Mouse (Mus musculus): ENCODE results near the gene Coa4. TPM values are rescaled to one million over a fixed set of nuclear protein-coding genes. Genes with fewer than 3 reads are reported as not detected.

Gene Coa4
- total RNA-seq, 1 experiment from 2014 or later = 10.4 TPM

DNA sequence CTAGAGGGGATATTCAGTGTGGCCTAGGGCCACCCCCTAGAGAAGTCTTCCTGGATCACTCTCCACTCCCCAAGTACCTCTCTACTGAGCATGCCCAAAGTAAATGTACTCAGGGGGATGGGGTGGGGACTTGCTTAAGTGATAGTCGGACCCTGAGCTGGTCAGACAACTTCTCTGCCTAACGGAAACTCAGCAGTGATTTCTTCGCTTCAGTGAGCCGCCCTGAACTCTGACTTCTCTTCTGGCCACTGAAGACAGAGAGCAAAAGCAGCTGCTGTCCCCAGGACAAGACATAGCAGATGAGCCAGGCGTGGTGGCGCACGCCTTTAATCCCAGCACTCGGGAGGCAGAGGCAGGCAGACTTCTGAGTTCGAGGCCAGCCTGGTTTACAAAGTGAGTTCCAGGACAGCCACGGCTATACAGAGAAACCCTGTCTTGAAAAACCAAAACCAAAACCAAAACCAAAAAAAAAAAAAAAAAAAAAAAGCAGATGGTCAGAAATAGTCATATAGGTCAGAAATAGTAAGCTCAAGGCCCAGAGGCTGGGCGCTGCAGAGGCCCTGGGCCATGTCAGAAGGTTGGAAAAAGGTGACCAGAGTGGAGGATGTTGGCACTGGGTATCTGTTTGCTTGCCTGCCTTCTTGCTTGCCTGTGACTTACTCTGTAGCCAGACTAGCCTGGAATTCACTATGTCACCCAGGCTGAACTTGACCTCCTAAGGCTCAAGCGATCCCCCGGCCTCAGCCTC is 32.0 kb upstream of the Coa4 start:
- DNase-seq = no peak

DNA sequence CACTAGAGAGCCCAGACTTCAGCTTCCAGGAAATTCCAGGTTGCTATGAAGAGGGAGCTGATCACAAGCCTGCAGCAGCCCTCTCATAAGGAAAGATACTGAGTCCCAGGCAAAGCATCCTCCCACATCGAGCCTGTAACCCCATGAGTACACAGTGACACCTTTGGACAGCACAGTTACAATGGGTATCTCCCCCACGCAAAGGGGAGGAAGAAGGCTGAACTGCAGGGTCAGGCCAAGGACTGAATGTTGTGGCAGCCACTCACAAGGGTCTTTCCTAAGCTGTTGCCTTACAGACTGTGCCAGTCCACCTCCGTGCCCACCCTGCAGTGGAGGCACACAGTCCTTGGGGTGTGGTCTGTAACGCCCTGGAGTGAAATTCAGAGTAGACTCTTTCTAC is 30.4 kb upstream of the Coa4 start:
- DNase-seq = no peak

DNA sequence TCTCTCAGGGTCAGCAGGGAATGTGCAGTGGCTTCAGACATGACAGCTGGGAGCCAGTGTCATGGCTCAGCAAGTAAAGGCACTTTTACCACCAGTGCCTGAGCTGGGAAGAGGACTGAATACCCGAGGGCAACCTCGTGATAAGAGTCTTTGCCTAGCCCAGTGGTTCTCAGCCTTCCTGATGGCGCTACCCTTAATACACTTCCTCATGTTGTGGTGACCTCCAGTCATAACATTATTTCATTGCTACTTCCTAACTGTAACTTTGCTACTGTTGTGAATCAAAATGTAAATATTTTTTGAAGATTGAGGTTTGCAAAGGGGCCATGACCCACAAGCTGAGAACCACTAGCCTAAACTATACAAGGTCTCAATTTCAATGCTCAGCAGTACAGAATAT is 28.2 kb upstream of the Coa4 start:
- no peak for DNase-seq

DNA sequence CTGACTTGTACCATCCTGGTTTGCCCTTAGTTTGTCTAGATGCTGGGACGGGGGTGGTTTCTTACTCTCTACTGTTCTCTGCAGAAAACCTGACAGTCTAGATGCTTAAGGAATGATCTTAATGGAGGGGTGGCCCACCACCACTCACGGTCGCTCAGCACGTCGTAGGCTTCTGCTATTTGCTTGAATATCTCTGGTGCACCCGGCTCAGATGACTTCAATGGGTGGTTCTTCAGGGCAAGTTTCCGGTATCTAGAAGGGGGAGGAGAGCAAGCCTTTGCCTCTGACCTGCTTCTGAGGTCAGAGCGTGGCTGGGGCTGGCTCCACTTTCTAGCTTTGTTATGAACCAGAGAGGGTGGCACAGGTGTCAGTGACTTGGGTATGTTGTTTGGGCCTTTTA is 25.3 kb upstream of the Coa4 start:
- DNase-seq = no peak

DNA sequence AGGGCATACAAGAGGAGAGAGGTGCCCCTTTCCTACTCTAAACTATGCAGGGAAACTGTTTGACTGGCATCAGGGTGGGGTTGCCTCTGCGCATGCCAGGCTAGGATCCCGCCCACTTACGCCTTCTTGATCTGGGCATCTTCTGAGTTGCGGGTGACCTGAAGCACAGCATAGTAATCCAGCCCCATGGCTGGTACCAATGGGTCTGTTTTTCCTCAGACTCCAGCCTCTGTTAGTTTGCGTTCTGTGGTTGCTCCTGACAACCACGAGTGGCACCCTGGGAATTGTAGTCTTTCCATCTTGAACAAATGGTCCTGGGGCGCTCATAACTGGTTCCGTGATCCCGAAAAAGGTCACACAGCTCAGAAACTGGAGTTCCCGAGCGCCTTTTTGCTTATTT is 22.3 kb upstream of the Coa4 start, which contains the start of gene Dnajb13:
Gene Dnajb13, minus strand, starts transcription at position 388 of the 400 bp plus-strand sequence.
- no peak for DNase-seq

DNA sequence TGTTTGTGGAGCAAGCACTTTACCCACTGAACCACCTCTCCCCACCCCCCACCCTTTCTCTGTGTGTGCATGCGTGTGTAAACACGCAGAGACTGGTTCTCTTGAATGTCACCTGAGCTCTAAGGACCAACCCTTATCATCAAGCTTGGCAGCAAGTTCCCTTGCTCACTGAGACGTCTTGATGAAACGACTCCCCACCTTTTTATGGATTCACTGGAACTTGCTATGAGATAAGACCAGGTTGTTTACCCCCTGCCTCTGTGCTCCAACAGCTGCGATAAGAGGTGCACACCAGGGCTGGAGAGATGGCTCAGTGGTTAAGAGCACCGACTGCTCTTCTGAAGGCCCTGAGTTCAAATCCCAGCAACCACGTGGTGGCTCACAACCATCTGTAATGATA is 16.7 kb upstream of the Coa4 start:
- DNase-seq = no peak

DNA sequence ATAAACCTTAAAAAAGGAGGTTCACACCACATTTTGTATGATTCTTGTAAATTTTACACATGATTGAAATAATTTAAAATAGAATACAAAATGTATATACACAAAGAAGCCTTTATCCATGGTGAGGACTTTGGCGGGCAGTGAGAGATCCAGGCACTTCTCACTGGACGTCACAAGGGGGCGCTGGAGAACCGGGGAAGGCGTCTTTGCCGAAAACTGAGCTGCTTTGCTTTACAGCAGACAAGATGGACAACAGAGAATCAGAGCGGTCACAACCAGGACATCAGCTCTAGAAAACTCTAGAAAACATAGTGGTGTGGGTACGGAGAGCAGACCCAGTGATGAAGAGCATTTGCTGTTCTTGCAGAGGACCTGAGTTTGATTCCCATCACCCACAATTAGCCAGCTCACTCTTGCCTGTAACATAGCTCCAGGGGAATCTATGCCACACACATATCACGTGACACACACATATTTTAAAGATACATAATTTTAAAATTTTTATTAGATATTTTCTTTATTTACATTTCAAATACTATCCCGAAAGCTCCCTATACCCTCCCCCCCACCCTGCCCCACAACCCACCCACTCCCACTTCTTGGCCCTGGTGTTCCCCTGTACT is 16.1 kb upstream of the Coa4 start:
- DNase-seq = peak; percentile 93

DNA sequence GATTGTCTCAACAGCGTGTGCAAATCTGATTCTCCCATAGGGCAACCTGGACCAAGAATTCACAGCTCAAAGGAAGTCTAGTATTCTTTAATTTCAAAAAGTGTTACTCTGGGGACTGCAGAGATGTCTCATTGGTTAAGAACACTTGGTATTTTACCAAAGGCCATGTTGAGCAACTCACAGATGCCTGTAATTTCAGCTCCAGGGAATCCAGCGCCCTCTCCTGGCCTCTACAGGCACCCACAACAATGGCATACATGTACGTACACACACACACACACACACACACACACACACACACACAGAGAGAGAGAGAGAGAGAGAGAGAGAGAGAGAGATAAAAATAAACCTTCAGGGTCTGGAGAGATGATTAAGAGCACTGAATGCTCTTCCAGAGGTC is 14.6 kb upstream of the Coa4 start:
- no peak for DNase-seq

DNA sequence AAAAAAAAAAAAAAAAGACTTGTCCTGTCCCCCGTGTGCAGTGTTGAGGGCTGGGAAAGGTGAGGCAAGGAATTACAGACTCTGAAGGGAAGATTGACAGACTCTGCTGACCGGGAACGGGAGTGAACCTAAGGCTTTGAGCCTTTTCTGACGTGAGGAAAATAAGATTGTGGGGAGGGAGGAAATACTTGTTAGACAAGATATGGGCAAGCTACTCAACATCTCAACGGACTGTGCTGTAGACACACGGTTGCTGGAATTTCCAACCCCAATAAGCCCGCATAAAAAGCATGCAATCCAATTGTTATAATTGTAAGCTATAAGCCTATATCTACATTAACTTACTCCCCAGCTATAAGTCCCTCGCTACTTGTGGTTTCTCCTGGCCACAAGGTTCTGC is 12.2 kb upstream of the Coa4 start:
- DNase-seq = no peak

DNA sequence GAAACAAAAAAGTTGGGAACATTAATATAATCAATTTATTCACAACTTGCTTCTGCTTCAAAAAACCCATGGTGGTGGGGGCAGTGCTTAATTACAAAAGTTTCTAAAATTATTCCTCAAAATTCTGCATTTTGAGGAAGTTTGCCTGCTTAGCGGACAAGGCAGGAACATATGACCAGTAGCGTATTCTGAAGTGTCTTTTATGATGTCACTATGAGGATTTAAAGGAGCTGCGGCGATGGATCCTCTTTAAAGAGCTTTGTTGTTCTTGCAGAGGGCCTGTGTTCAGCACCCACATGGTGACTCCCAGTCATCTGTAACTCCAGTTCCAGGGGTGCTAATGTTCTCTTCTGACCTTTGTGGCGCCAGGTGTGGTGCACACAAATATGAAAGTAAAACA is 6.1 kb upstream of the Coa4 start:
- DNase-seq = no peak

DNA sequence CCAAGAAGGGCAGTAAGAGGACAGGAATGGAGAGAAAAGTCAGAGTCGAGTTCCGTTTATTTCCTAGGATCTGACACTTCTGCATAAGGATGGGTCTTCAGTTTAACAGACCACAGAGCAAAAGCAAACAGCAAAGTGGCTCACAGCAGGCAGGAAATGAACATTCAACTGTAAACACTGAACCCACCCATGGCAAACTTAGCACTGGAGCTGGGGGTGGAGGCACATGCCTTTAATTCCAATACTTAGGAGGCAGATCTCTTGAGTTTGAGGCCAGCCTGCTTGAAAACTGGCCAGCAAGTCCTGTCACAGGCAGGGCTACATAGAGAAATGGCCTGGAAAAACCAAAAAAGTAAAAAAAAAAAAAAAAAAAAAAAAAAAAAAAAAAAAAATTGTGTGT is 3.4 kb upstream of the Coa4 start:
- DNase-seq = no peak

DNA sequence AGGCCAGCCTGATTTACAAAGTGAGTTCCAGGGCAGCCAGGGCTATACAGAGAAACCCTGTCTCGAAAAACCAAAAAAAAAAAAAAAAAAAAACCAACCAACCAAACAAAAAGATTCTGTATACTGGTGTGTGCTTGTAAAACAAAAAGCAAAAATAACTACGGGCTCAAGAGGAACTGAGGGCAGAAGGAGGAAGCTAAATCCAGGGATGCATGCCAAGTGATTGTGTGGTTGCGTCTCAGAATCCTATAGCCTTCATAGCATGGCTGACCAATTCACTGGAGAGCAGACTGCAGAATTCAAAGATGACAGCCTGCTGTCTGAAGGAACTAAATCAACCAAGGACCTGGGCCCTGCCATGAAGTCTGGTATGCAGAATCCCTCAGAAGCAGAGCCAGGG is 2.7 kb upstream of the Coa4 start:
- DNase-seq = no peak

DNA sequence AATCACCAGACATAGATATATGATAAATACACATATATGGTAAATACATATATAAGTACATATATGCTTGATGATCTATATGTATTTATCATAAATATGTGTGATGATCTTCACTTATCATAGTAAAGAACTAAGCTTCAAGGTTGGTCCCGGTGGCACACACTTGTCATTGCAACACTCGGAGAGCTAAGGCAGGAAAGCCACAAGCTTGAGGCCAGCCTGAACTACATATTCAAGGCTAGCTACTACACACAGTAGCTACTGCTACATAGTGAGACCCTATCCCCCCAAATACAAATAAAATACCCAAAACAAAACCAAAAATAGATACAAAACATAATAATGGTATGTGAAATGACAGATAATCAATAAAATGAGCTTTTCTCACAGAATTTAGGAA is 1.0 kb upstream of the Coa4 start:
- DNase-seq = no peak

DNA sequence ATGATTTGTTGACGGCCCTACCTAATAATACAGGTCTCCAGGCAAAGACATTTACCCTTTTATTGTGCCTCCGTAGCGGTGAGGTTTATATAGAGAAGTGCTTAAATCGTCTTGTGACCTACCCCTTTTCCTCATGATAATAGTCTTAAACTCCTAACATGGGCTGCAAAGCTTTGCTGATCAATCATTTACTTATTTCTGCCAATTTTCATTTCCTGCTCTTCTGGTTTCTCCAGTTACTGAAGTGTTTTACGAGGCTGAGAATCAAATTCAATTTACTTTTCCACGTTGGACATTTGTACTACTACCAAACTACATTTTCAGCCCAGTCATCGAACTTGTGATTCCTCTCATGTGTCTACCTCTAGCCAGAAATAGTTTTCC is 640 bp downstream of the Coa4 start:
- no peak for DNase-seq

DNA sequence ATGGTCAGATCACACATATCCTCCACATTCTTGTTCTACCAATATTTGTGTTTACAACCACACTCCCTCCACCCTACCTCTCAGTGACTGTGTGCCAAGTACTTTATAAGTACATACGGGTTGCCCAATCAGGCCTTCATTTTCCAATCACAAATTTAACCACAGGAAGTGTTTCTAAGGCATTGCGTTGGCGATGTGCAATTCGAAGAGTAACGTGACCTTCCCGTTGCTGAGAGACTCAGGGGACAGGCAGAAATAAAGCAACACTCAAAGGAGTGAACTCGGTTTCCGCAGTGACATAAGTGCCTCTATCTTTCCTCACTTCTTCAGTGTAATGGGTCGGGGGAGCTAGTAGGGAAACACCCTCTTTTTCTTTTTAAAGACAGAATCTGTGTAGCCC is 2.6 kb downstream of the Coa4 start:
- DNase-seq = no peak

DNA sequence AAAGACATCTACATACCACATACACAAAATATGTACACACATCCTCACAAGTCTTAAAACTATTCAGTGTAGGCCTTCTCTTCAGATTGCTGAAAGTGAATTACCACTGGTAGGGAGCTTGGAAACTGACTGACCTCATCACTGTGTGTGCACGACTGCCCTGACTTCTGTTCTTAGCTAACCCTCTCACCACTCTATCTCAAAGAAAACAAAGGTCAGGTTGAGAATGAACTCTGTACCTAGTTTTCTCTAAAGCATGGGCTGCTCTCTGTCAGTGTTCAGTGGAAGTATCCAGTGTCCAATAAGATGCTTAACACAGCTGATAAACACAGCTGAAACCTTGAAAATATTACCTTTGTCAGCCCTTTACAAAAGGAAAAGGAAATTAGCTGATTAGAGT is 7.6 kb downstream of the Coa4 start:
- DNase-seq = no peak

DNA sequence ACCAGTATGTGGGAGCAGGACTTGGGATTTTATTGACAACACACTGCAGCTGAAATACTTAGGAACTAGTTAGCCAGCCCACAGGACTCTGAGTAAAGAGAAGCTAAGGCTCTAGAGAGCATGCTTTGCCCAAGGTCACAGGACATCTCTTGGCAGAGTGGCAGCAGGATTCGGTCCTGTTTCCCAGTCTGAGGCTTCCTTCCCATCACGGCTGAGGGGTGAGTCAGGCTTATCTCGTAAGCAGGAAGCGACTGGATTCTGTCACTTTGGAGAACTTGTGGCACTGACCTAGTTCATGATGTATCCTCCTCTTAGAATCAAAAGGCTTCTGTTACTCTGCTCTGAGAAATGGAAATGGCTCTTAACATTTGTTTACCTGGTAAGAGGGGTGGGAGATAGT is 10.8 kb downstream of the Coa4 start:
- peak; percentile 71 for DNase-seq

DNA sequence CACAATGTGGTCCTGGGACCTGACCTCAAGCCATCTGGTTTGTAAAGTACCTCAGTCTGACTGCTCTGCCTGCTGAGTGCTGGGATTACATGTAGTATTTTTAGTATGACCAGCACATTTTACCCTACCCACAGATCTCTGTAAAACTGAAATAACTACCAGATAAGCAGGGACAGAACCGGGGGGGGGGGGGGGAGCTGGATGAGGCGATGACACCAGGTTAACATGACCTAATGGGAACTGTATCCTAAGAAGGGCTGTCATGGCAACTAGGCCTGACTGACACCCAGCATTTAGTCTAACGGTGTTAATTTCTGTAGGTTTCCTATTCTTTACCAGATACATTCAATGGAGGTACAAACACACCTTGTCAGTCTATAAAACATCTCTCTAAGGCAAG is 12.9 kb downstream of the Coa4 start:
- DNase-seq = no peak

DNA sequence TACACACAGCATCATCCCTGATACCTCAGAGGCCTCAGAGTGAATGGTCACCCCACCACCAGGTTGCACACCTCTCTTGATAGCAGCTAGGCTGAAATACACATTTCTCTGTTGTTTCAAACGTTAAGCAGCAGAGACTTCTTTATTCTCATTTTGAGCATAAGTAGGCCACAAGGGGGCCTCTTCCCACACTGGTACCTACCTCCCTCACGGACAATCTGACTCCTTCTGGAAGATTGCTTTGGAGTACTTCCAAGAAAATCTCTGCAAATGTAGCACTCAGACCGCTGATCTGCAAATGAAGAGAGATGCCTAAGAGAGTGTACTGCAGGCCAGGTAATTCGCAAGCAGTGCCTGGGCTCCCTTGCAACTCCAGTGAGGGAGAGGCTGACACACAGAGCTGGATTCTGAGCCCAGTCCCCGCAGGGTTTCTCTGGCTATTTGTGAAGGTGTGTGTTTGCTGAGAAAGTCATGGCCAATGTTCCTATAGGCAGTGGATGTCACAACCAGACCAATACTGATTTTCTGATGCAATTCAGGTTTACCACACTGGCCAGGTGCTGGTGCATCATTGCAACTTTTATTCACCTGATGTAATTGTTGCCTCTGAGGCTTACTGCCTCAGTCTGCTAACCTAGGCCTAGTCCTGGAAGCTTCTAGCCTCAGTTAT is 13.6 kb downstream of the Coa4 start:
- DNase-seq = peak; percentile 54

DNA sequence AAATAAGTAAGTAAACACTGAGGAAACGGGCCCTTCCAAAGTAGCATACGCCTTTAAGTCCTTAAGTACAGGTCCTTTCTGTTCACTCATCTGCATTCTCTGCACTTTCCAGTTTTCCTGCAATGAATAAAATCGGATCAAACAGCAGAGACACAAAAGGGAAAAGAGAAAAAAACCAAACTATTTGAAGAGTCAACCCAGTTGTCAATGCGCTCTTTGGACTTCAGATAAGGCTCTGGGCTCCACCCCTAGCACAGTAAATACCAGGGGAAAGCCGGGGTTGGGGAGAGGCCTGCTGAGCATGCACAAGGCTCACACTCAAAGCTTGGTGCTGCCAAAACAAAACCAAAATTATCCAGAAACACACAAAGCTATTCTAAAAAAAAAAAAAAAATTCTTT is 18.1 kb downstream of the Coa4 start:
- no peak for DNase-seq

DNA sequence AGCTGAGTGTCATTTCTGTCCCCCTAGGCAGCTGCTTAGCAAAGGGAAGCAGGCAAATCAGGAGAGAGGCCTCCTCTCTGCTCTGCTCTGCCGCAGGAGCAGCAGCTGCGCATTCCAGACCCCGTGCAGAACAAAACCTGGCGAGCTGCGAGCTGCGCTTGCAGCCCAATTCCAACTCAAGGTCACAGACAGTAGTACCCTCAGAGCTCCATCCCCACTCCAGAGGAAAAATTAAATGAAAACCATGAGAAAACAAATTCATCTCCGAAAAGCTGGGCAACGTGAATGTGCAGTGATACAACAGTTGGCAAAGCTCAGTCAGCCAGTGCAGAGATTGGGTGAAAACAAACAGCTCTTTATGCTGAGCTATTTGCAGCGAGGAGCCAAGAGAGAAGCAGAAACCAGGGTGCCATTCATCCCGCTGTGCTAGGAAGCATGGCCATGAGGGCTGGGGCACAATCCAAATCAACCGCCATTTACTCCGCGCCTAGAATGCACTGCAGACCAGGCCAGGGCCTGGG is 18.6 kb downstream of the Coa4 start:
- peak; percentile 37 for DNase-seq

DNA sequence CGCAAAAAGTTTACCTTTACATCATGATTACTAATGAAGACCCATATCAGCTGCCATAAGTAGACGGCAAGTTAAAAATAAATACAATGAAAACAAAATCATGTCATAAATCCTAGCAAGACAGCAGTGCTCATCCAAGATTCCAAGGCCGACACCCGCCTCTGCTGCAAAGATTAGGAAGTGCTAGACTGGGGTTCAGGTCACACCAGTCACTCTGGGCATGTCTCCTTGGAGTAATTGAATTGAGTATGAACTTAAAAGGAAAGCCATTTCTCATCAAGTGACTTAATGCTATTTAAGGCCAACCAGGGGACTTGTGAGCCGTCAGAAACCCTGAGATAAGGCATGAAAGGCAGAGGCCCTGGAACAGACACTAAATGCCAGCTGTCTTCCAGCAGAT is 20.4 kb downstream of the Coa4 start:
- DNase-seq = peak; percentile 43

DNA sequence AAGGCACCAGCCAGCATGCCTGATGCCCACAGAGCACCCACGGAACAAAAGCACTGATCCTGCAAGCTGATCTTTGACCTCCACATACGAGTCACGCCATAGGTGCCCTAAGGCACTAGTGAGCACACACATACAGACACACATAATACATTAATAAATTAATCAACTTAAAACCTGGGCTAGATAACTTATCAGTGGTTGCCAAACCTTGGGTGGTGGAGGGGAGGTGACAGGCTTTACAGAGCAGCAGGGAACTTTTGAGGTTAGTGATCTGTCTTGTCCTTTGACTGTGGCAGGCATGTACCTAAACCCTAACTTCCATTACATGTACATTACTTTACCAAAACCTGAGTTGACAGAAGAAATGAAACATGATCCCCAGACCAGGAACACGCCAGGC is 22.5 kb downstream of the Coa4 start:
- no peak for DNase-seq

Measured in adrenal gland, postnatal 14 days (tissue).